Mouse (Mus musculus): ENCODE measurements around the gene Spef1.

Spef1 gene

GRCm38 (mm10) chr2:131128636-131129157 lies 58.4 kb downstream of the Spef1 start:
- ATAC-seq (ENCODE audit: insufficient number of reproducible peaks, low FRiP score, low TSS enrichment), result no peak

GRCm38 (mm10) chr2:131128211-131128610 lies 58.9 kb downstream of the Spef1 start:
- no peak for ATAC-seq (ENCODE audit: insufficient number of reproducible peaks, low FRiP score, low TSS enrichment)

- ATAC-seq (ENCODE audit: insufficient number of reproducible peaks, low FRiP score, low TSS enrichment), result no peak; the same call in 1 of the 2 replicates
These were observed 59.8 kb downstream of the Spef1 start, which contains the start of gene Hspa12b for GRCm38 (mm10) chr2:131127161-131127730. Hspa12b (plus strand) TSS chr2:131127280.

GRCm38 (mm10) chr2:131125964-131126815 lies 60.9 kb downstream of the Spef1 start:
- no peak for ATAC-seq (ENCODE audit: insufficient number of reproducible peaks, low FRiP score, low TSS enrichment)

- ATAC-seq (ENCODE audit: insufficient number of reproducible peaks, low FRiP score, low TSS enrichment), result no peak
These were observed 61.7 kb downstream of the Spef1 start for GRCm38 (mm10) chr2:131125157-131125963.

GRCm38 (mm10) chr2:131124166-131124565 lies 62.9 kb downstream of the Spef1 start:
- ATAC-seq (ENCODE audit: insufficient number of reproducible peaks, low FRiP score, low TSS enrichment), result no peak
